Mouse (Mus musculus) inflammation-experienced regulatory T-cells, adult 6 months (primary cell): ENCODE measurements around the gene Vsig8. TPM values are rescaled to one million over a fixed set of nuclear protein-coding genes. Genes with fewer than 3 reads are reported as not detected.

Experiments
- ATAC-seq: one replicate; pipeline ENCODE4 v1.8.0; 2017
- polyA plus RNA-seq, 3 experiments: library from polyadenylated mRNA; unstranded; fragments of 100-300 nt; shearing (Covaris generic); gene quantifications; one replicate each; pipeline ENCODE4 v1.2.1; 2017

Gene Vsig8
- polyA plus RNA-seq, 3 experiments from 2014 or later = not detected

DNA sequence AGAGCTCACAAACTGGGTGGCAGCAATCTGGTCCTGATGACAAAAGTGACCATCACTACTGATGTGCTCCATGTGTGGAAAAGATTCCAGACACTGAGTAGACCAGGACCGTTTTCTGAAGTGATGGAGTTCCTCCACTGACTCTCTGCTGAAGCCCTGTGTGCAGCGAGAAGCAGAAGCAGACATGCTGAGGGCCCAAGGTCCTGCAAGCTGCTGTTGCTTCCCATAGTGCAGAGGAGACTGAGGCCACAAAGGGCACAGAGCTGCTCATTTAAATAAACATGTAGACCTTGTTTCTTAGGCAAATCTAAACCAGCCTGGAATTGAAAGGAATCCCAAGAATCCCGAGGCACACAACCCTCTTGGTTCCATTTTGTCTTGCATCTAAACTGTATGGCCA is 37.6 kb downstream of the Vsig8 start:
- no peak for ATAC-seq

DNA sequence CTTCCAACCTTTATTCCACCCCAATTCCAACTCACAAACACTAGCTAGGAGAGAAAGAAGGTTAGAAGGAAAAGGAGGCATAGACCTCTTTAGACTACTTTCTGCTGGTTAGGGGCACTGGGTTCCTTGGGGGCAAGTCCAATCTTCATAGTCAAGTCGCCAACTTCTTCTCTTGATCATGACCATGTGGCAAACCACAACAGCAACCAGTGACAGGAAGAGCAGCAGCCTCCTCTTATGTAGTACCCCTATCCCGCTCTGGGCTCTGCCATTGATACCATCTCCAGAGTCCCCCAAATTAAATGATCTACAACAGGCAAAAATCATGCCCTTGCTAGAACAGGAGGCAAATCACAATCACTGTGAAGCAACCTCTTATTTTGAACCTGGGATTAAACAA is 38.2 kb downstream of the Vsig8 start:
- no peak for ATAC-seq

DNA sequence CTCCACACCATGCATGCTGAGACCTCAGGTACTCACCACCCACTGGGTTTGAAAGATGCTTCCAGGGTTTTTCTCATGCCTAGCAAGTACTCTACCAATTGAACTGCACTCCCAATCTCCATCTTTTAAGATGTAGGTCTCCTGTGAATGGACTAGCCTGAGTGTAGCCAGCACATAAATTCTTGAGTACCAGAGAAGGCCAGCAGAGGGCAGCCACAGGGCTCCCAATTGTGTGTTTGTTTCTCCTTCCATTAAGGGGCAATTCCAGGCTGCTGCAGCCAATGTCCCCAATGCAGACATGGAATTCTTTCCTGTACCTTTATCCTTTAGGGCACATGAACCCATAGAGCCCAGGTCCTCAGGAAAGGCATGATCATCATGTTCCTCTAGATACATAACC is 38.8 kb downstream of the Vsig8 start:
- no peak for ATAC-seq

DNA sequence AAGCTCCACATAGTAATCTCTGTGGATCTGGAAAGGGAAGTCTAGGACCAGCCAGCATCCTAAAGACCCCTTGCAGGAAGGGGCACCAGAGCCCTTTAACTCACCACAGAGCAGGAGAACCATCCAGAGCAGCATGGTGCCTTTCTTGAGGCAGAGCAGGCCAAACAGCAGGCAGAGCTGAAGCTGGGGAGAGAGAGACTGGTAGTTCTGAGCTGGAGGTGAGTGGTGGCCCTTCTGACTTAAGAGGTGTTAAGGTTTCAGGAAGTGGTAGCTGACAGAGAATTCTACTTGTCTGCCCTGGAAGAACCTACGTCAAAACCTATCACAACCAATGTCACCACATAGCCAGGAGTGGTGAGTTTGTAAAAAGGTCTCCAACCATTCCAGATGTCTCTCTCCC is 46.6 kb downstream of the Vsig8 start, which contains the start of gene Fcrl6:
Gene Fcrl6, minus strand, starts transcription at position 226 of the 400 bp plus-strand sequence.
- ATAC-seq = no peak

DNA sequence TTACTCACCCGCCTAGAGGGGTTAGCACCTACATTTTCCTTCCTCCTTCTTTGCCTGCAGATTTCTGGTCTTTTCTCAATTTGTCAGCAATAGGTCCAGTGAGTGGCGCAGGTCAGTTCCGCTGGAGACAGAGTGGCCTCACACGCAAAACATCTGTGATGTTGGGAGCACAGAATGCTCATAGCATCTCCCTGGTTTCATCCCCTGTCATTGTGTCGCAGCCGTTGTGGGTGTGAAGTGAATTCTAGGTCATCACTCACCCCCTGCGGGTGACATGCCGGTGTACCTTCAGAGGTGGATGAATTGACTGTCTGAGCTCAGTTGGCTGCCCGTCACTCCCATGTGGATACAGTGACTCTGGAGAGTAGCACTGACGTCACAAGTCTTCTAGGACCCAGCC is 55.6 kb downstream of the Vsig8 start:
- no peak for ATAC-seq

DNA sequence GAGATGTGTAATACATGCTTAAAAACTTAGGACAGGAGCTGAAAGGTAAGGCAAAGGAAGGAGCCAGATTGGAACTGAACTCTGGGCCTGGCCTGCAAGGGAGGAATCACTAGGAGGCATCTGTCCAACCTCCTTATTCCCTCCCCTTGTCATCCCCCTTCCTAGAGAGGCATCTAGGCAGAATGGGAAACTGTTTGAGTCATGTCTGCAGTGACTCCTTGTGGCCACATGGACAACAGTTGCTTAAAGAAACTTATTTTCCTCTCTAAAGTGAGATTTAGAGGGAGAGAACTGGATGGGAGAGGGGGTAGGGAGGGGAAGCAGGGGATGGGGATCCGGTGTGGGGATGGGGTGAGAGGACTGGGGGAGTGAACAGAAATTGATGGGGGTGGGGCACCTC is 57.0 kb downstream of the Vsig8 start:
- ATAC-seq = no peak

Other genes with a start within 250 kb of the Vsig8 start
- not detected for gene Kcnj9, start 226.6 kb upstream of the Vsig8 start, polyA plus RNA-seq
- under 1 TPM in 1 of 3 experiments, not detected in 2; 0.12 TPM for gene Kcnj10, start 214.7 kb upstream of the Vsig8 start, polyA plus RNA-seq
- gene Pigm, start 179.4 kb upstream of the Vsig8 start, polyA plus RNA-seq = 1 to 10 TPM; 4.9 to 6.3 (median 5.7) TPM
- under 1 TPM in 2 of 3 experiments, not detected in 1; 0.36 to 0.61 TPM for gene Slamf9, start 80.6 kb upstream of the Vsig8 start, polyA plus RNA-seq
- 1 to 10 TPM in 1 of 3 experiments, under 1 TPM in 1, not detected in 1; 0.50 to 1.4 TPM for gene Igsf9, start 74.2 kb upstream of the Vsig8 start, polyA plus RNA-seq
- 100 to 1,000 TPM; 260 to 650 (median 280) TPM for gene Tagln2, start 55.9 kb upstream of the Vsig8 start, polyA plus RNA-seq
- 1 to 10 TPM in 2 of 3 experiments, under 1 TPM in 1; 0.43 to 1.5 (median 1.2) TPM for gene Cfap45, start 35.1 kb upstream of the Vsig8 start, polyA plus RNA-seq
- gene Slamf8, start 34.6 kb downstream of the Vsig8 start, polyA plus RNA-seq = 1 to 10 TPM in 2 of 3 experiments, under 1 TPM in 1; 0.40 to 1.6 (median 1.1) TPM
- under 1 TPM in 1 of 3 experiments, not detected in 2; 0.28 TPM for gene Fcrl6, start 46.6 kb downstream of the Vsig8 start, polyA plus RNA-seq
- 1 to 10 TPM; 5.1 to 9.2 (median 5.5) TPM for gene Dusp23, start 77.0 kb downstream of the Vsig8 start, polyA plus RNA-seq
- not detected for gene Crp, start 142.1 kb downstream of the Vsig8 start, polyA plus RNA-seq